Mouse (Mus musculus) brown adipose tissue, adult 24 weeks (tissue): ENCODE data around the gene Sned1. TPM values are rescaled to one million over a fixed set of nuclear protein-coding genes. Genes with fewer than 3 reads are reported as not detected.
"Not testable (repeated sequence)": the region's sequence is repeated elsewhere in the genome, so short reads cannot be mapped to it uniquely, and the experiment has no call there.

Experiments used
- H3K27ac ChIP-seq: fragments of 200-500 bp; replicated peaks from 2 replicates; pipeline ENCODE4 v1.5.1; 2012; ENCODE audit warnings: low read depth, mild to moderate bottlenecking, low read length
- H3K4me1 ChIP-seq: fragments of 200-500 bp; 2 replicates; pipeline ENCODE4 v1.6.1; 2012; ENCODE audit warnings: low read length, mixed read lengths; ENCODE audit not compliant: control insufficient read depth, insufficient read depth, insufficient read length
- H3K4me3 ChIP-seq: fragments of 200-500 bp; 2 replicates; pipeline ENCODE4 v1.5.1; 2012; ENCODE audit warnings: low read depth, mild to moderate bottlenecking, low read length, moderate library complexity; ENCODE audit not compliant: insufficient read depth
- polyA plus RNA-seq: library from polyadenylated mRNA; stranded (reverse); fragments of >200 nt; gene quantifications from 2 replicates; pipeline ENCODE4 v1.2.4, GENCODE M21; 2012; ENCODE audit not compliant: missing spikeins, insufficient read depth, insufficient read length

Sned1 gene
- polyA plus RNA-seq, 1 experiment, result 4.7 TPM

DNA sequence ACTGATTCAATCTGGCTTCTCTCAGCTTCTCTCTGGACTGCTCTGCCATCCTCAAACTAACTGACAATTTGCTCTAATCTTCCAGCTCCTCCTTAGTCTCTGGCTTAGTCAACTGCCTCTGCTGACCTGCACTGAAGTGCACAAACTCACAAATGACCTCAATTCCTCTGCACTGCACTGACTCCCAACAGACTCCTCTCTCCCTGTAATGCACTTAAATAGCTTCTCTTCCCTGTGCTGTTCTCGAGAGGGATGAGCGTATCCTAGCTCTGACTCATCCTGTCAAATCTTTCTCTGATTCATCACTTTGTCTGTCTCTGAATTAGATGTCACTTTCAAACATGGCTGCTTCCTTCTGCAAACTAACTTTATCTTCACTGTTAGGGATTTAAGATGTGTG is 32.6 kb downstream of the Sned1 start:
- no peak overlapping the region for H3K27ac ChIP-seq
- H3K4me3 ChIP-seq, result no peak overlapping the region
- H3K4me1 ChIP-seq, result no peaks in the 10 kb centered on the region

DNA sequence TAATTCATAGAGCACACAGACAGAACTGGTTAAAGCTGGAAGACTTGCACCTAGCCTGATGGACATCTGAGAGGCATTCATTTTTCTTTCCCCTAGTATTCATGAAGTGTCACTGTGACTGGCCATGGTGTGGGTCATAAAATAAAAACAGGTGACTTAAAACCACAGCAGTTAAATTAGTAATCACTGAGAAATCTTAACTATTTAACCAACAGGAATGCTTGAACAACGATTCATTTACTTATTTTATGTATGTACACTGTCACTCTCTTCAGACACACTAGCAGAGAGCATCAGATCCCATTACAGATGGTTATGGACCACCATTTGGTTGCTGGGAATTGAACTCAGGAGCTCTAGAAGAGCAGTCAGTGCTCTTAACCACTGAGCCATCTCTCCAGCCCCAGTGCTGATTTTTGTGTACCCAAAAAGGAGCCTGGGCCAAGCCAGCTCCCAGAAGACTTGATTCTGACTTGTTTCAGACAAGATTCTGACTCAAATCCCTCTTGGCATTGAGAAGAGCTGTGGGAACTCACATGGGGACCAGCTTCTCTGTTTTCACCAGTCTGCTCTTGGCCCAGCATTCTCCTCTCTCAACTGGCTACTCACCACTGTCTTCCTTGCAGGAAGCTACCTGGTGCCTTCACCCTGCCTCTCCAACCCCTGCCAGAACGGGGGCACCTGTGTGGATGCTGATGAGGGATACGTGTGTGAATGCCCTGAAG is 35.0 kb downstream of the Sned1 start:
- no peak overlapping the region for H3K4me3 ChIP-seq
- no peaks in the 10 kb centered on the region for H3K4me1 ChIP-seq
- H3K27ac ChIP-seq, result no peak overlapping the region

DNA sequence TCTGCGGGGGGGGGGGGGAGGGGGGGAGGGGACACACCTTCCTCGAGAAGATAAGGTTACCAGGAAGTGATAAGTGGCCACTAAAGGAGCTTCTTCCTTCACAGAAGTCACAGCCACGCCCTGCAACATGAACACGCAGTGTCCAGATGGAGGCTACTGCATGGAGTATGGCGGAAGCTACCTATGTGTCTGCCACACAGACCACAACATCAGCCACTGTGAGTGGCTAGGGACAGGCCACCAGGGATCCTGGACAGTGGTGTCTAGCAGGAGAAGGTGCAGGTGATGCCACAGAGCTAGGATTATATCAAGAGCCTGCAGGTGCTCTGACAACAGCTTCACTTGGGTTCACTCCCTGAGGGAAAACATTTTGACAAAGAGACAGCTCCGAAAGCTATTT is 36.1 kb downstream of the Sned1 start:
- H3K4me3 ChIP-seq, result no peak overlapping the region
- H3K4me1 ChIP-seq, result no peaks in the 10 kb centered on the region
- H3K27ac ChIP-seq, result no peak overlapping the region

DNA sequence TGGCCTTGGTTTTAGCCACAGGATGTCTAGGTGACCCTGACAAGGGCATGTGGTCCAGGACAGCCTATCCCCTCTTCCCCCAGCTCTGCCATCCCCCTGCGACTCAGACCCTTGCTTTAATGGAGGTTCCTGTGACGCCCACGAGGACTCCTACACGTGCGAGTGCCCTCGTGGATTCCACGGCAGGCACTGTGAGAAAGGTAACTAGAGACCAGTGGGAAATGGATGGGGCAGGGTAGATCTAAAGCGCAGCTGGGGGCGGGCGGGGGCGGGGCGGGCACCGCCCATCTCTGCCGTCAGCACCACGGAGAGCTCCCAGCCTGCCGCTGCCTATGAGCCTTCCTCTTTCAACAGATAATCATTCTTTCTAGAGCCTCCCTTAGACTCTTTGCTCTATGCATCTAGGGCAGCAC is 36.8 kb downstream of the Sned1 start:
- Histone ChIP-seq H3K4me1 (no peaks in the 10 kb centered on the region), H3K4me3 (no peak overlapping the region), H3K27ac (no peak overlapping the region)

DNA sequence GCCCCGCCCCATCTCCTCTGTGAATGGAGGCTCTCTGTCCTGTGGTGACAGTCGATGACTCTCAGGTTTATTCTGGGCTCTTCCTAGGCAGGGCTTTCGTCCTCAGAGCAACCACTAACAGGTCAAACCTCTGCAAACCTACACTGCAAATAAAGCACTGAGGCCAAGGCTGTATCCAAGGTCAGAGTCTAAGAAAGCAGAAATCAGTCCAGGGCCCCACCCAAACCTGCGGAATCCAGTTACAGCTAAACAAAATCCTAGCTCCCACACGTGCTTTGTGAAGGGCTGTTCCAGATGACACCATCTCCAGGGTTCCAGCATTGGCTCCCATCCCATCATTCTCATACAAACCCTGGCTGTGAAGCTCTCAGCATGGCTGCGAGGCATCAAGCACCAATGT is 39.9 kb downstream of the Sned1 start:
- H3K4me3 ChIP-seq, result no peak overlapping the region
- H3K27ac ChIP-seq, result no peak overlapping the region
- no peaks in the 10 kb centered on the region for H3K4me1 ChIP-seq

DNA sequence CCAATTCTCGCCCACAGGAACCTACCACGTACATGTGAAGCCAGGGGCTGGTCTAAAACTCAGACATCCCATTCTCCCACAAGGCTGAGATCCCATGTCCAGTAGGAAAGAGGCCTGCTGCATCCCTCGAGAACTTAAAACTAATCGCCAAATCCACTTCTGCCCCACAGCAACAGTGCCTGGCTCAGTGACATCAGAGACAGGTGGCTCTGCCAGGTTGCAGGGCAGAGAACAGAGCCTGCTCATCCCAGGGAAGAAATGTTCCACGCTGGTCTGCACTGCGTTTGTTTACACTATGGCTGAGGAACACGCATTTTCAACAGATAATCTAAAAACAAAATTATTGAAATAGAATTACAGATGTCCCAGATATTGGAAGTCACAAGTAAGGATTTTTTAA is 41.4 kb downstream of the Sned1 start:
- Histone ChIP-seq H3K4me3 (no peak overlapping the region), H3K27ac (no peak overlapping the region), H3K4me1 (no peaks in the 10 kb centered on the region)

DNA sequence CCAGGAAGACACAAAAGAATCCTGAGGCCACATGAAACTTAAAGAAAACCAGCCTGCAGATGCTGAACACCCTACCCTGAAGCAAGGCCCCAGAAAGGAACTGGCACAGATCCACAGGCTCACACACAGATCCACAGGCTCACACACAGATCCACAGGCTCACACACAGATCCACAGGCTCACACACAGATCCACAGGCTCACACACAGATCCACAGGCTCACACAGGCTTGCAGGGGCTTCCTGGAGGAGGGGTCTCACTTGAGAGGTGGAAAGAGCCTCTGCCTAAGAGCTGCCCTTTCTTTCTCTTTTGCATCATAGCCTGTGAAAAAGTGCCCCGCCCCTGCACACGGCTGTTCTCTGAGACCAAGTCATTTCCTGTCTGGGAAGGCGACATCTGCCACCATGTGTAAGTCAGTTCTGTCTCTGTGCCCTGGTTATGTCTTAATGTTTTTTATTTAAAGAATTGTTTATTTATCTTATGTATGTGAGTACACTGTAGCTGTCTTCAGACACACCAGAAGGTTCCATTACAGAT is 54.1 kb downstream of the Sned1 start:
- Histone ChIP-seq H3K4me1 (no peaks in the 10 kb centered on the region), H3K27ac (no peak overlapping the region), H3K4me3 (no peak overlapping the region)

DNA sequence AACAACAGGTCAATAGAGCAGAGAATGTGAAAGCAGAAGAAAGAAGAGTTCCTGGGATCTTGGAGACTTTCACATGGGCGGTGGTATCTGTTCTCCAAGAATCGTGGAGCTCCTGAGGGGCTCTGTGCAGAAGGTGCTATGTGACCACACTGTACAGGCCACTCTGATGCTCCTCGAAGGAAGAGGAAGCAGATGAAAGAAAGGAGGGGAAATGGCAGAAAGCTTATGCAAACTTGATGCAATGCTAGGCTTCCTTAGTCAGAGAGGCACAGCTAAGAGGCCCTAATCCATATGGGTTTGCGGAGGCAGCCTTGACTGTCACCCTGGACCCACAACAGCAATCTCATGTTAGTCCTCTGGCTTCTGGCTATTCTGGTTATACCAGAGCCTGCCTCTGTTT is 55.3 kb downstream of the Sned1 start:
- no peak overlapping the region for H3K27ac ChIP-seq
- H3K4me3 ChIP-seq, result no peak overlapping the region
- H3K4me1 ChIP-seq, result no peaks in the 10 kb centered on the region

DNA sequence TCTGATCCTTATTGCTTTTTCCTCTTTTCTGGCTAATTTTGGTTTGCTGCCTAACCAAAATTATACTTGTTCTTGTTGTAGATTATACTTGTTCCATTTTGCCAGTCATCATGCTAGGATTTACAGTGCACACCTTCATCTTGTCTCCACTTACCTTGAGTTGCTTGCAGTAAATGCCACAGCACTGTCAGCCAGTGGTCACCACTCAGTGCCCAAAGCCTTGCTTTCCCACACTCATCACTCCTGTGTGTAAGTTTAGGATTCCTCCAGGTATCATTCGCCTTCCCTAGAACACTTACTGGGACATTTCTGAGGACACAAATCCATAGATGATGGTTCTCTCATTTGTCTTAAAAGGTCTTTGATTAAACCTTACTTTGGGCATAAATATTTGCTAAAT is 56.0 kb downstream of the Sned1 start:
- no peak overlapping the region for H3K4me3 ChIP-seq
- H3K27ac ChIP-seq, result no peak overlapping the region

DNA sequence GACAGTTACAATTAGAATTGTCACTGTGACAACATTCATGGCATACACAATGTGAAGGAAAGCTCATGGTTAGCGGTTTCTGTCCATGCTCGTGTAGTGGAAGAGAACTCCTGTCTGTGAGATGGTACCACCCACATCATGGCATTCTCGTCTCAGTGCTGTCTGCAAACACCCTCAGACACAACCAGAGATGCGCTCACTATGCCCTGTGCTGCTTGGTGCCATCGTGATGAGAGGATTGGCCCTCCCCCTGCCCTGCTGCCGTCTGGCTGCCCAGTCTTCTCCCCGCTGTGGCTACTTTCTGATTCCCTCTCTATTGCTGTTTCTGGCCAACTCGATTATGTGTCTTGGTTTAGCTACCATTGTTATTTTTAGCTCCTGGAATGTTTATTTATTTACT is 56.4 kb downstream of the Sned1 start:
- Histone ChIP-seq H3K4me1 (no peaks in the 10 kb centered on the region), H3K27ac (no peak overlapping the region), H3K4me3 (no peak overlapping the region)

More for the DNA sequence above, 56.0 kb downstream of the Sned1 start:
- no peaks in the 10 kb centered on the region for H3K4me1 ChIP-seq

DNA sequence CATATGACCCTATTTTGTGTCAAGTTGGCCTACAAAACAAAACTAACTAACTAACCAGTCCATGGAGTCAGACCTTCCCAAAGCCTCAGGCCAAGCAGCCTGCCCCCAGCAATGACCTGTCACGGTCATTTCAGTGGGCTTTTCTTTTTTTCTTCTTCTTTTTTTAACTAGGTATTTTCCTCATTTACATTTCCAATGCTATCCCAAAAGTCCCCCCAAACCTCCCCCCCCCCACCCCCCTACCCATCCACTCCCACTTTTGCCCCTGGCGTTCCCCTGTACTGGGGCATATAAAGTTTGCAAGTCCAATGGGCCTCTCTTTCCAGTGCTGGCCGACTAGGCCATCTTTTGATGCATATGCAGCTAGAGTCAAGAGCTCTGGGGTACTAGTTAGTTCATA is 58.9 kb downstream of the Sned1 start:
- H3K4me3 ChIP-seq, H3K27ac ChIP-seq, H3K4me1 ChIP-seq: not testable (repeated sequence)

DNA sequence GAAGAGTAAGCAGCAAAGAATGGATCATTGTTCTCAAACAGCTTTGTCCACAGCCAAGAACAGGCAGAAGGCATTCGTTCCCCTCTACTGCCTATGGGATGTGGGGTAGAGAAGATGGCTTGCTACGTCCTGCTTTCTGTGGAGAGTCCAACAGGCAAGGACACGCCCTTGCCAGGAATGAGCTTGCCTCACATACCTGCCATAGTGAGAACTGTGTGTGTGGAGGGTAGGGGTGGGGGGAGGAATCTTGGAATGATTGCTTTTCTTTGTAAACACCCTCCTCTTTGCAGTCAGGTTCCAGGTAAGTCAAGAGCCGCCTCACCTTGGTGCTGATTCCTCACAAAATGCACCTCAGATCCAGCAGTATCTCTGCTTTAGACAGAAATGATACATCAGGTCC is 64.2 kb downstream of the Sned1 start:
- H3K4me1 ChIP-seq, result no peaks in the 10 kb centered on the region
- no peak overlapping the region for H3K4me3 ChIP-seq
- no peak overlapping the region for H3K27ac ChIP-seq

DNA sequence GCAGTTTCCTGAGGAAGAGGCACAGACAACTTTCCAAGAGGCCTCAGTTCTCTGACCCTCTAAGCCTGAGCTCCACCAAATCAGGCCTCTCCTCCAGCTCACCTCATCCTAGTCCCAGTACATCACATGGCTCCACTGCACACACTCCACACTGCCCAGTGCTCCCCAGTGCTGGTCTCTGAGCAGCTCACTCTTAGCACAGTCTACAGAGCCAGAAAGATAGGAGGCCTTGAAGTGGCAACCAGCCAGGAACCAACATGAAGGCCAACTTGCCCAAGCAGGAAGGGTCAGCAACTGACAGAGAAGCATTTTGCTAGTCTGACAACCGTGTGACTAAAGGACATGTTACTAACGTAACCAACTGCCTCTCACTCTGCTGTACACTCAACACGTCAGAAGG is 64.9 kb downstream of the Sned1 start:
- Histone ChIP-seq H3K27ac (no peak overlapping the region), H3K4me1 (no peaks in the 10 kb centered on the region), H3K4me3 (no peak overlapping the region)

DNA sequence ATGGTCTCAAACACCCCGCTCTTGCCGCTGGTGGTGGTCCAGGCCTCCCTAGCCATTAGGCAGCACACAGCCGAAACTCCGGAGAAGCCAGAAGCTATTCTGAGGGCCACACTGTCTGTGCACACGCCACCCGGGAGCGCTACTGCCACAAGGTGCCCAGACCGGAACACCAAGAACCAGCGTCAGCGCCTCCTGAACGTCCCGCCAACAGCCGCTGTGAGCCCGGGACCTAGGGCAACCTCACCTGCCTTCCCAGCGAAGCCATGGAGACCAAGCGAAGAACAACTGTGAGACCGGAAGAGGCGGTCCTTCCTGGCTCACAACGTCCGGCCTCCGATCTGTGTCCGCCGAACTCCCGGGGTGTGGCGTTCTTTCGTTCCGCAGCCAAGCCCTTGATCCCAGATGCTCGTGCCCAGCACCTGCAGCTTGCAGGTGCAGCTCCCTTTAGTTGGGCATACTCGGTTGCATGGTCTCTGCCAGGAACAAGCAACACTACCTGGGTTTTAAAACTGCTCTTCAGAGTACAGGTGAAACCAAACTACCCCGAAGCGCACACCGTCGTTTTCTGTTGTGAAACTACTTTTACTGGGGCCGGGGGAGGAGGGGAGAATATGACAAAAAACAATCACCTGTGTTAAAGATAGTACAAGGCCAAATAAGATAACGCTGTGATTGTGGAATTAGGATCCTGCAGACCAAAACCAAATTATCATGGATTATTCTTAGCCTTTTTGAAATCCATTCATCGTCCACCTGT is 70.1 kb downstream of the Sned1 start, which contains the start of gene Mterf4:
Gene Mterf4, minus strand, starts transcription at position 335 of the 757 bp plus-strand sequence.
- Histone ChIP-seq H3K4me1 (no peaks in the 10 kb centered on the region), H3K4me3 (peak within 1 kb of the TSS; percentile 77), H3K27ac (0 out of 2 replicates have a peak within 1 kb of the TSS, but pooled peaks have one; percentile 38)

DNA sequence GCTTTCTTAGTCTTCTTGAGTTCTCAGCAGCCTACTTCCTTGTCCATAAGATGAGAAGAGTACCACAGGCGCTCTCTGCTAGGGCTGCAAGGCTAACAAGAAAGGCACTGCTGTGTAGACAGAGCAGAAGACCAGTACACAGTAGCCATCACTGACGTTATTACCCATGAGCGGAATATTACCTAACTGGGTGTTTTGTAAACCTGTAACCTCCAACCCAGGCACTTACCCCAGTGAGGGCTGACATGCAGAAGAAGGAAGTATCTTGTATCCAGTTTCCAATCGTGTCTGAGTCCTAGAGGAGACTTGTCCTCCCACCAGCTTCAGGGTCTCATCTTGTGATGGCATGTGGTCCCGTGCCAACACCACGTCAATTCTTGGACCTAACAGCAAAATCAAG is 88.3 kb downstream of the Sned1 start:
- no peaks in the 10 kb centered on the region for H3K4me1 ChIP-seq
- no peak overlapping the region for H3K4me3 ChIP-seq
- H3K27ac ChIP-seq, result no peak overlapping the region

DNA sequence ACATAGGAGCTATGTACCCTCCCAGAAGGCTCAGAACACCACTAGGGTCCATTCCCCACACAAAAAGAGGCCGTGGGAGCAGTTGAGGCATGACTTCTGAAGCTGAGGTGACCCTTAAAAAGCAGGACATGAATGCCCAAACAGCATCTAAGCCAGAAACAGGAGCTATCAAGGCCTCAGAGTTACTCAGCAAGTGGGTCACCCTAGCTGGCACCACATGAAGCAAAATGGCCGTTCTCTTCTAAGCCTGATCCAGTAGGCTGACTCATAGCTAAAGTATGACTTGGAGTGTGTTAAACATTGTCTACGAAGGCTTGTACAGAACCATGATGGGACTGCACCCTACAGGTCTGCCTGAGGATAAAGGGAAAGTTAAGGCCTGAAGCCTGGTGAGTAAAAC is 90.8 kb downstream of the Sned1 start:
- no peaks in the 10 kb centered on the region for H3K4me1 ChIP-seq
- no peak overlapping the region for H3K4me3 ChIP-seq
- H3K27ac ChIP-seq, result no peak overlapping the region
